Mouse (Mus musculus) C2C12 (cell line): ENCODE measurements around the gene Cytip.

Experiments used
- CEBPB ChIP-seq: IDR thresholded peaks from one replicate; pipeline ENCODE4 v1.6.1; 2011; ENCODE audit warnings: low read depth, mild to moderate bottlenecking, control low read depth, moderate library complexity
- CTCF ChIP-seq: IDR thresholded peaks from one replicate; pipeline ENCODE4 v1.5.1; 2011; ENCODE audit not compliant: control insufficient read depth, insufficient read depth, insufficient read length
- USF1 ChIP-seq: IDR thresholded peaks from one replicate; pipeline ENCODE4 v1.6.1; 2011; ENCODE audit warnings: low read depth, mild to moderate bottlenecking, control low read depth, moderate library complexity

DNA sequence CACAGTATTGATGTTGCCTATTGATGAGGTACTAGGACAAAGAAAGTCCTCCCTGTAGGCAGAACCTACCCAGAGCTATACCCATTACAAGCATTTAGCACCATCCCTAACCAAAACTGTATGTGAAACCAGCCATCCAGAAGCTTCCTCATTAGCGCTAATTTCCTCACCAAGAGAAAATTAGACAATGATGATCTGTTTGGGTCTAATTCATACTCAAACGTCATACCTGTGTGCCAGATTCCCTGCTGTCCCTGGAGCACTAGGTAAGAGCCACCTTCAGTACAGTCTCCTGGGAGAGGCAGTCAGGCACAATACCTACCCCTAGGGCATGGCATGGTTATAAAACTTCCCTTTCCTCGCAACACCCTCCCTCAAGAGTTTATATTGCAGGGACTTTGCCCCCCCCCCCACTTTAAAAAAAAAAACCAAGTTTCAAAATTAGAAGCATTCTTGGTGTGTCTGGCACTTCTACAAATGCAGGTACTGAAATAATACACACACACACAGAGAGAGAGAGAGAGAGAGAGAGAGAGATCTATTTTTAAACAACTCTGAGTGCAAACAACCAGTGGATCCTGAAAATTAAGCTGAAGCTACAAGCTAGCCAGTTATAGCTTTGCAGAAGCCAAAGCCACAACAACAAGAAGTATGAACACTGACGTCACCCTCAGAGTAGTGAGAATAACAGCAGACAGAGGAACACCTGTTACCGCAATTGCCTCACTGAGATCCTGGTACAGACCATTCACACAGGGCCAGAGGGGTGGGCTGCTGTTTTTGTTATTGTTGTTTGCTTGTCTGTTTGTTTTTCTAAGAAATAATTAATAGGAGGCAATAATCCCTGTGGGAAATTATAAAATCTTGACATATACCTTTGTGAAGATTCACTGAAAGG lies 38.6 kb downstream of the Cytip start:
- TF ChIP-seq CTCF (no peak), USF1 (no peak), CEBPB (no peak)
